Mouse (Mus musculus): ENCODE measurements around the gene Zdhhc5. TPM values are rescaled to one million over a fixed set of nuclear protein-coding genes. Genes with fewer than 3 reads are reported as not detected.

The Zdhhc5 gene
- total RNA-seq, 2 experiments from 2014 or later = 45.2 to 50.6 TPM

- intact Hi-C loops (cut with DNase I) = no loop called here
- no peak for DNase-seq (ENCODE audit: low spot score in 2 of 2)
These were observed 48.9 kb downstream of the Zdhhc5 start for GRCm38 (mm10) chr2:84666081-84666480.

GRCm38 (mm10) chr2:84662866-84663265 lies 52.1 kb downstream of the Zdhhc5 start:
- intact Hi-C loops (cut with DNase I) = loop anchor here (2.0 kb wide), 1 partner anchor 208 kb away; no protein-coding TSS in a partner anchor
- DNase-seq (ENCODE audit: low spot score in 2 of 2) = no peak

GRCm38 (mm10) chr2:84660253-84660652 lies 54.7 kb downstream of the Zdhhc5 start:
- peak; percentile 47 to 79 for DNase-seq (ENCODE audit: low spot score in 2 of 2)
- intact Hi-C loops (cut with DNase I) = loop anchor here (2.0 kb wide), 1 partner anchor 43 kb away; no protein-coding TSS in a partner anchor

GRCm38 (mm10) chr2:84658806-84659205 lies 56.2 kb downstream of the Zdhhc5 start, which contains the start of gene Btbd18:
Gene Btbd18, plus strand, starts transcription at chr2:84659079.
- intact Hi-C loops (cut with DNase I) = no loop called here
- no peak for DNase-seq (ENCODE audit: low spot score in 2 of 2)

GRCm38 (mm10) chr2:84655864-84656263 lies 59.1 kb downstream of the Zdhhc5 start:
- intact Hi-C loops (cut with DNase I) = no loop called here
- DNase-seq (ENCODE audit: low spot score in 2 of 2) = no peak

- no peak for DNase-seq (ENCODE audit: low spot score in 2 of 2)
- intact Hi-C loops (cut with DNase I) = no loop called here
These were observed 61.6 kb downstream of the Zdhhc5 start for GRCm38 (mm10) chr2:84653354-84653753.

GRCm38 (mm10) chr2:84650464-84651195 lies 64.3 kb downstream of the Zdhhc5 start, which contains the start of gene Ctnnd1:
Gene Ctnnd1, minus strand, starts transcription at chr2:84650765.
- intact Hi-C loops (cut with DNase I) = no loop called here
- peak; percentile 88 to 96 for DNase-seq (ENCODE audit: low spot score in 2 of 2)

GRCm38 (mm10) chr2:84649674-84650073 lies 65.3 kb downstream of the Zdhhc5 start:
- DNase-seq (ENCODE audit: low spot score in 2 of 2) = peak in 1 of 2 experiments; percentile 42
- intact Hi-C loops (cut with DNase I) = loop anchor here (2.0 kb wide), 2 partner anchors 15 to 99 kb away; no protein-coding TSS in a partner anchor

- DNase-seq (ENCODE audit: low spot score in 2 of 2) = peak in 1 of 2 experiments; percentile 19
- intact Hi-C loops (cut with DNase I) = loop anchor here (2.0 kb wide), 2 partner anchors 14 to 98 kb away; no protein-coding TSS in a partner anchor
These were observed 66.6 kb downstream of the Zdhhc5 start for GRCm38 (mm10) chr2:84648369-84648768.

- intact Hi-C loops (cut with DNase I) = loop anchor here (2.0 kb wide), 1 partner anchor 24 kb away; no protein-coding TSS in a partner anchor
- DNase-seq (ENCODE audit: low spot score in 2 of 2) = no peak
These were observed 67.9 kb downstream of the Zdhhc5 start for GRCm38 (mm10) chr2:84647051-84647568.

- no peak for DNase-seq (ENCODE audit: low spot score in 2 of 2)
- intact Hi-C loops (cut with DNase I) = loop anchor here (2.0 kb wide), 1 partner anchor 23 kb away; no protein-coding TSS in a partner anchor
These were observed 68.8 kb downstream of the Zdhhc5 start for GRCm38 (mm10) chr2:84646138-84646537.

GRCm38 (mm10) chr2:84640833-84641232 lies 74.1 kb downstream of the Zdhhc5 start:
- DNase-seq (ENCODE audit: low spot score in 2 of 2) = no peak
- intact Hi-C loops (cut with DNase I) = no loop called here

- intact Hi-C loops (cut with DNase I) = no loop called here
- DNase-seq (ENCODE audit: low spot score in 2 of 2) = no peak
These were observed 76.4 kb downstream of the Zdhhc5 start for GRCm38 (mm10) chr2:84638428-84639220.

Small RNAs within 50 kb of the gene (microRNA-seq; reads per million reads assigned to microRNA genes)
- 2,004 to 2,131 reads per million in 2 experiments for gene Mir130a

Other genes starting within 250 kb of the Zdhhc5 start
- gene Tfpi, start 238.4 kb downstream of the Zdhhc5 start, total RNA-seq (2021) = 1 to 10 TPM; 5.3 to 6.0 TPM
- gene Ctnnd1, start 64.4 kb downstream of the Zdhhc5 start, total RNA-seq (2021) = 10 to 100 TPM; 69.0 to 69.4 TPM
- gene Btbd18, start 56.1 kb downstream of the Zdhhc5 start, total RNA-seq (2021) = not detected
- gene Selenoh, start 44.4 kb downstream of the Zdhhc5 start, total RNA-seq (2021) = 10 to 100 TPM; 31.7 to 39.6 TPM
- 1 to 10 TPM; 7.7 to 10.0 TPM for gene Gm28635, start 37.1 kb downstream of the Zdhhc5 start, total RNA-seq (2021)
- gene Med19, start 36.8 kb downstream of the Zdhhc5 start, total RNA-seq (2021) = 10 to 100 TPM; 30.4 to 32.0 TPM
- gene Tmx2, start 36.0 kb downstream of the Zdhhc5 start, total RNA-seq (2021) = 100 to 1,000 TPM; 225 to 235 TPM
- 1 to 10 TPM; 8.4 to 9.3 TPM for gene Clp1, start 12.2 kb upstream of the Zdhhc5 start, total RNA-seq (2021)
- 10 to 100 TPM; 66.7 to 69.0 TPM for gene Ypel4, start 18.9 kb upstream of the Zdhhc5 start, total RNA-seq (2021)
- 1 to 10 TPM; 1.2 to 2.3 TPM for gene Gm19426, start 28.5 kb upstream of the Zdhhc5 start, total RNA-seq (2021)
- gene Serping1, start 60.3 kb upstream of the Zdhhc5 start, total RNA-seq (2021) = 1 to 10 TPM; 7.3 to 7.5 TPM
- 1 to 10 TPM; 5.6 to 8.1 TPM for gene Ube2l6, start 83.6 kb upstream of the Zdhhc5 start, total RNA-seq (2021)
- not detected for gene Smtnl1, start 107.5 kb upstream of the Zdhhc5 start, total RNA-seq (2021)
- gene Timm10, start 111.8 kb upstream of the Zdhhc5 start, total RNA-seq (2021) = 10 to 100 TPM; 48.1 to 59.6 TPM
- under 1 TPM; 0.18 to 0.69 TPM for gene Slc43a1, start 123.7 kb upstream of the Zdhhc5 start, total RNA-seq (2021)
- gene Rtn4rl2, start 171.5 kb upstream of the Zdhhc5 start, total RNA-seq (2021) = 100 to 1,000 TPM in 1 of 2 experiments, 10 to 100 TPM in 1; 87.6 to 102 TPM
- gene Slc43a3, start 221.4 kb upstream of the Zdhhc5 start, total RNA-seq (2021) = under 1 TPM; 0.41 to 0.53 TPM